Mouse (Mus musculus): ENCODE results near the gene Acaca.

GRCm38 (mm10) chr11:84146081-84146480, 16.6 kb downstream of the Acaca start:
- no peak for TF ChIP-seq POLR2A (IDR thresholded peaks at IDR 0.05; ENCODE audit: low read depth, low read length)
- no peak for TF ChIP-seq CTCF (IDR thresholded peaks at IDR 0.05; ENCODE audit: borderline replicate concordance, insufficient read depth, low read length)

Data from embryonic fibroblast, embryonic 13.5 days (primary cell).